Mouse (Mus musculus): ENCODE results near the gene Tamm41. TPM values are rescaled to one million over a fixed set of nuclear protein-coding genes. Genes with fewer than 3 reads are reported as not detected.

Gene Tamm41
- polyA plus RNA-seq (2014; fragmentation: Nextera tagmentation; extraction: Ambion mirVana) = 71.2 and 76.9 TPM in 2 replicates

DNA sequence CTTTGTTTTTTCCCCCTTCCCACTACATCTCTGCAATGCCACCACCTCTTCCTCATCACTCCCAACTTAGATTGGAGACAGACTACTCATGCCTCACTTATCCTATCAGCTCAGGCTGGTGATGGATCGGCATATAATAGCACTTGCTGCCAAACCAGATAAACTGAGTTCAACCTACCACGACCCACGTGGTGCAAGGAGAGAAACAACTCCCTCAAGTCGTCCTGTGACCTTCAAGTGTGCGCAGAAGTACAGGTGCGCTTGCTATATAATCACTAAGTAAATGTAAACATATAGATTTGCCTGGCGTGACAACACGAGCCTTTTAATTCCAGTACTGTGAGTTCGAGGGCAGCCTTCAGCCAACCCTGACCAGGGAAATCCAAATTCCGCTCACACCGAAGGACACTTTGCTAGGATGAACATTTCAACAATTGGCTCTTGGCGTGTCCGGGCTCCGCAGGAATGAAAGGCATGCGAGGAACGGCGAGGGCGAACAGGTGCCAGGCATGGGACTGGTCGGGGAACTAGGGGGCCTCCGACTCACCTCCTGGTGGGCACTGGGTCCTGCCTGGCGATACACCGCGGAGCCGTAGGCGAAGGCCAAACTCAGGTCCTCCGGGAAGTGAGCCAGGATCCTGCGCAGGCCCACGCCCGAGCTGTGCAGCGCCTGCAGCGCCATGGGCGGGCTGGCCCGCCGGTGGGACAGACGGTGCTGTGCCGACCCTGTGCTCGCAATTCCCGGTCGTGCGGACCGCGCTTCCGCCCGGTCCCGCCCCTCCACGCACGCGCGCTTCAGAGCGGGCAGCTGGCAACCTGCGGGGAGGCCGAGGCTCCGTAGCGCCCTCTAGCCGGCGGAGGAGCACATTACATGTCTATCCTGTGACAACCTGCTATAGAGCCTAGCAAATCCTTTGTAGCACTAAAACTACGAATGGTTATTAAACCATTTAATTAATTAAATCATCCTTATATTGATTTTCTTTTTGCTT is at the start of gene Tamm41:
Tamm41 (minus strand) TSS at position 774 of the 992 bp plus-strand sequence.
- H3K9me3 ChIP-seq (ENCODE audit: control insufficient read depth, low read length) = no peaks in the 10 kb centered on the region
- H3K27me3 ChIP-seq (ENCODE audit: control insufficient read depth, insufficient read depth, low read length) = no peaks in the 10 kb centered on the region
- H3K36me3 ChIP-seq (ENCODE audit: control insufficient read depth, insufficient read depth, low read length) = peaks cover 13% of the 10 kb centered on the region
- peaks cover 7% of the 10 kb centered on the region for H3K4me1 ChIP-seq (ENCODE audit: control insufficient read depth, insufficient read depth, low read length)
- WGBS = 1% methylated on average over 57 of the region's 57 CpGs
- H3K4me3 ChIP-seq (ENCODE audit: low read depth, low read length) = peak within 1 kb of the TSS; percentile 82
- peak within 1 kb of the TSS; percentile 72 for H3K4me2 ChIP-seq
- H3K9ac ChIP-seq (ENCODE audit: low read length) = peak within 1 kb of the TSS; percentile 82
- no peak within 1 kb of the TSS for H3K27ac ChIP-seq (ENCODE audit: low read depth, low read length)
- DNase-seq (ENCODE audit: low spot score, missing footprints) (peak; percentile 99), ATAC-seq (ENCODE audit: low FRiP score) (peak; percentile 97)

DNA sequence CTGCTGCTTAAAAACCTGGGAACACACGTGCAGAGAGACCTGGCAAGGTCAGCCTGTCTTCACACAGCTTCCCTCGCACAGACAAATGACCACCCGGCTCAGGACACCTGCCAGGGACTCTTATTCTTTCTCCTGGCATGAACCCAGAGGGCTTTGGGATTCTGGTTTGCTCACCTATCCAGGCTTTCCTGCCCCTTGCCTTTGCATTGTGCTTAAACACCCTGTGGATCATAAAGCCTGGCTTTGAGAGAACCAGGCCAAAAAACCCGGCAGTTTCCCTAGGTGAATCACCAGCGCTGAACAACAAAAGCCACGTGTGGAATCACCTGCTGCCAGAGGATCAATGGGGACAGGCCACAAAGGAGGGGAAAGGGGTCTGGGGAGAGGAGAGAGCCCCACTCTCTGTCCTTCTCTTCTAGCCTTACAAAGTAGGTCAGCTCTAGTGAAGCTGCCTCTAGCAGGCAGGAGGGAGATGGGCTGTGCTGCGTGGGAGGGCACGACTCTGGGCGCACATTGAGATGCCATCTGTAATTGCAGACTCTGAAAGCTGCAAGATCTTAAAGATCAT is 47.7 kb upstream of the Tamm41 start:
- Histone ChIP-seq H3K27me3 (ENCODE audit: control insufficient read depth, insufficient read depth, low read length) (no peaks in the 10 kb centered on the region), H3K4me2 (no peak overlapping the region), H3K9me3 (ENCODE audit: control insufficient read depth, low read length) (no peaks in the 10 kb centered on the region), H3K9ac (ENCODE audit: low read length) (no peak overlapping the region), H3K27ac (ENCODE audit: low read depth, low read length) (no peak overlapping the region), H3K4me1 (ENCODE audit: control insufficient read depth, insufficient read depth, low read length) (no peaks in the 10 kb centered on the region), H3K4me3 (ENCODE audit: low read depth, low read length) (no peak overlapping the region), H3K36me3 (ENCODE audit: control insufficient read depth, insufficient read depth, low read length) (no peaks in the 10 kb centered on the region)
- ATAC-seq (ENCODE audit: low FRiP score) = no peak
- no peak for DNase-seq (ENCODE audit: low spot score, missing footprints)
- 55% methylated on average over 9 of the region's 9 CpGs for WGBS

DNA sequence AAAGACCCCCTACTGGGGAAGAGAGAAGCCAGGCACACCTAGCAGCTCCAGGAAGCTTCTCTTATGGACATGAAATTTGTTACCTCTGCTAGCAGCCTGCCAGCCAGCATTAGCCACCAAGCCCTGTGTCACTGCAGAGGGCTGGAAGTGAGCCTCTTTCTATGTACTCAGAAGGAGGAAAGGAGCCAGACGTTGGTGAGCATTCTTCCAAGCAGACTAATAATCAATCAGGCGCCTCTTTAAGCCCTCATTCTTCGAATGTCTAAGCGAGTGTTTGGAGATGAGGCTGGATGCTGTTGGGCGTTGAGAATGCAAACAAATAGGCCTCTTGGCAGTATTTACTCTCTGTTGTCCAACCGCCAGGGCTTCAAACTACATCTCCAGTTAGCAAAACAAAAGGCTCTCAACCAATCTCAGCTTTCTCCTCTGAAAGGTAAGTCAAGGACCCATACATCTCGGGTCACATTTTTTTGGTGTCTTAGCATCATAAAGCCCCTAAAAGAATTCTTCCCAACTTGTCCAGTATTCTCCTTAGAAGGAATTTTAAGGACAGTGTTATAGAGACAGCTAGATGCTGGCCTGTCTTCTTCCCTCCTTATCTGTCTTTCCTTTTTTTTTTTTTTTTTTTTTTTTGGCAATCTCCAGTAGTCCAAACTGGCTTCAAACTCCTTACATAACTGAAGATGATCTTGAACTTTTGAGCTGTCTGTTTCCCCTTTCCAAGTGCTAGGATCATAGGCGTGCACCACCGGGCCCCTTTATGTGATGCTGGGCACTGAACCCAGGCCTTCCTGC is 39.3 kb upstream of the Tamm41 start:
- no peaks in the 10 kb centered on the region for H3K27me3 ChIP-seq (ENCODE audit: control insufficient read depth, insufficient read depth, low read length)
- no peak overlapping the region for H3K4me3 ChIP-seq (ENCODE audit: low read depth, low read length)
- WGBS = 54% methylated on average over 9 of the region's 9 CpGs
- H3K36me3 ChIP-seq (ENCODE audit: control insufficient read depth, insufficient read depth, low read length) = no peaks in the 10 kb centered on the region
- no peak overlapping the region for H3K9ac ChIP-seq (ENCODE audit: low read length)
- DNase-seq (ENCODE audit: low spot score, missing footprints) = no peak
- no peak for ATAC-seq (ENCODE audit: low FRiP score)
- H3K9me3 ChIP-seq (ENCODE audit: control insufficient read depth, low read length) = no peaks in the 10 kb centered on the region
- H3K27ac ChIP-seq (ENCODE audit: low read depth, low read length) = no peak overlapping the region
- H3K4me1 ChIP-seq (ENCODE audit: control insufficient read depth, insufficient read depth, low read length) = no peaks in the 10 kb centered on the region
- no peak overlapping the region for H3K4me2 ChIP-seq

DNA sequence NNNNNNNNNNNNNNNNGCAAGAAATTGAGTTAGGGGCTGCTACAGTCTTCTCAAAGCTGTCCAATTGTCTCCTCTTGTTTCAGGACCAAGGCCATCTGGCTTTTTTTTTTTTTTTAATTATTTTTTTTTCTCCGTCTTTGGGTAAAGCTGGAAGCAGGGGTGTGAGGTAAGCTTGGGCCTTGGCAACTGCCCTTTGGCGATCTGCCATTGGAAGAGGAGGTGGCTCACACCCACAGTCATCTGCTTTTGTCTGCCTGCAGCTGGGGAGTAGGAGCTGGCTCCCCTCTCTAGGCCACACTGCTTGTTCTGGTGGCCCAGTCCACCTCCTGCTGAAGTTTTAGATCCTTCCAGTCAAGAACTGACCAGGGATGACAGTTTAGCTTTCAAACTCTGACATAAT is 34.3 kb upstream of the Tamm41 start:
- WGBS = 76% methylated on average over 2 of the region's 2 CpGs
- no peaks in the 10 kb centered on the region for H3K27me3 ChIP-seq (ENCODE audit: control insufficient read depth, insufficient read depth, low read length)
- no peak for DNase-seq (ENCODE audit: low spot score, missing footprints)
- ATAC-seq (ENCODE audit: low FRiP score) = no peak
- H3K9me3 ChIP-seq (ENCODE audit: control insufficient read depth, low read length) = no peaks in the 10 kb centered on the region
- H3K9ac ChIP-seq (ENCODE audit: low read length) = no peak overlapping the region
- H3K4me3 ChIP-seq (ENCODE audit: low read depth, low read length) = no peak overlapping the region
- no peak overlapping the region for H3K27ac ChIP-seq (ENCODE audit: low read depth, low read length)
- H3K4me2 ChIP-seq = no peak overlapping the region
- H3K36me3 ChIP-seq (ENCODE audit: control insufficient read depth, insufficient read depth, low read length) = no peaks in the 10 kb centered on the region
- H3K4me1 ChIP-seq (ENCODE audit: control insufficient read depth, insufficient read depth, low read length) = no peaks in the 10 kb centered on the region

DNA sequence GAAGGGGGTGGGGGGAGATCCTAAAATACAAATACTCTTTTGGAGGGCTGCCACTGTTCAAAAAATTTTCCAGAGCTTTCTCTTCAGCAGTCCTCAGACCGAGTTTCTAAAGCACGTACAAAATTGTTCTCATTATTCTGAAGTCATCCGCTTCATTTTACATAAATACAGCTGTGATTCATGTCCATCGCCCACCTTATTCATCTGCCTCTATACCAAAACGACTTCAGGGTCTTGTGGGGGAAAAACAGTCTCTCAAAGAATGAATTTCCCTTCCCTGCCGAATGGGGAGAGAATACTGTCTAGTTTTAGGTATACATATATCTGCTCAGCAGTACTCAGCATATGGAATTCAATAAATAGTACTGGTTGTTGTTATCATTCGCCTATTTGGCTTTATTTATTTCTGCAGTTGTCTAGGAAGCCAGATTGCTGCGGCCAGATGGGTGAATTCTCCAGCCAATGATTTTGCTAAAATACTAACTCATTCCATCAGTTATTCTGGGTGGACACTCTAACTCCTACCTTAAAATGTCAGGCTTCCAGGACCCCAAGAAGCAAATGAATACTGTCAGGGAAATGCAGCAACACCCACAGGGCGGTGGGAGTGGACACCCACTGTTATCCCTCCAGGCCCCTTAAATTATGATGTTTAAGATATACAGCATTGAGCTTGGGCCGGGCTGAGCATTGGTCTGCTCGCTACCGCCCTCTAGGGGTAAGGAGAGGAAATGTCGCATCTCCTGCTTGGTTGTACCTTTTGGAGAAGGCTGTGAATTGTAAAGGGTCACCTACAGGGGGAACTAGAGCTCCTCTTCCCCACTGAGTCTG is 27.9 kb upstream of the Tamm41 start:
- no peak overlapping the region for H3K4me3 ChIP-seq (ENCODE audit: low read depth, low read length)
- H3K9ac ChIP-seq (ENCODE audit: low read length) = no peak overlapping the region
- no peaks in the 10 kb centered on the region for H3K27me3 ChIP-seq (ENCODE audit: control insufficient read depth, insufficient read depth, low read length)
- 44% methylated on average over 13 of the region's 13 CpGs for WGBS
- H3K27ac ChIP-seq (ENCODE audit: low read depth, low read length) = no peak overlapping the region
- no peaks in the 10 kb centered on the region for H3K4me1 ChIP-seq (ENCODE audit: control insufficient read depth, insufficient read depth, low read length)
- no peaks in the 10 kb centered on the region for H3K9me3 ChIP-seq (ENCODE audit: control insufficient read depth, low read length)
- no peak for ATAC-seq (ENCODE audit: low FRiP score)
- H3K36me3 ChIP-seq (ENCODE audit: control insufficient read depth, insufficient read depth, low read length) = no peaks in the 10 kb centered on the region
- DNase-seq (ENCODE audit: low spot score, missing footprints) = peak; percentile 92
- no peak overlapping the region for H3K4me2 ChIP-seq

DNA sequence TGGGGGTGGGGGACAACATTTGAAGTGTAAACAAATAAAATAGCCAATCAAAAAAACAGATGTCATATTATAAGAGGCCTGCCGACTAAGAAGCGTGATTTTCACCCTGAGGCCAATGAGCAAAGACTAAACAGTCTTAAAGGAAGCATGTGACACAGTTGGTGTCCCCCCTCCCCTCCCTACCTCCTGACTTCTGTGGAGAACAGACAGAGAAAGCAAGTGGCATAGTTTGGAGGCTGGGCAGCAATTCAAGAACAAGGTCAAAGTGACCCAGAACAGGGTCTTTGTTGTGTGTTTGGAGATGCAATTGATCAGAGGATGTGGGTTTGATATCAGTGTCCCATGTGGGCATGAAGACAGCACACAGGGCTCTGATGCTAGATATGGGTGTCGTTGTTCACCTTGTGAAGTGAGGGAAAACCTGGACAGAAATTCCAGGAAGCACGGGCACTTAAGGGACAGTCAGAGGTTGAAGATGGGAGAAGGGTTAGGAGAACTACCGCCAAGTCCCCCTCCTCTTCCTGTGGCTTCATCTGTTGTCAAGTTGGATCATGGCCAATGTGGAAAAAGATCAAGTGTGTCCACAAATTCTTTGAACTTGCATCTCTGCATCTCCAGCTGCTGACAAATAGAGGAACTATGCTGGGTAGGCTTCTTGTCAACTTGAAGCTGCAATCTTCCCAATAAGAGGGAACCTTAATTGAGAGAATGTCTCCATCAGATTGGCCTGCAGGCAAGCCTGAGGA is 25.1 kb upstream of the Tamm41 start:
- ATAC-seq (ENCODE audit: low FRiP score) = no peak
- Histone ChIP-seq H3K4me3 (ENCODE audit: low read depth, low read length) (no peak overlapping the region), H3K27ac (ENCODE audit: low read depth, low read length) (no peak overlapping the region), H3K9me3 (ENCODE audit: control insufficient read depth, low read length) (no peaks in the 10 kb centered on the region), H3K27me3 (ENCODE audit: control insufficient read depth, insufficient read depth, low read length) (no peaks in the 10 kb centered on the region), H3K9ac (ENCODE audit: low read length) (no peak overlapping the region), H3K36me3 (ENCODE audit: control insufficient read depth, insufficient read depth, low read length) (no peaks in the 10 kb centered on the region), H3K4me1 (ENCODE audit: control insufficient read depth, insufficient read depth, low read length) (no peaks in the 10 kb centered on the region), H3K4me2 (no peak overlapping the region)
- DNase-seq (ENCODE audit: low spot score, missing footprints) = no peak
- WGBS = 85% methylated on average over 5 of the region's 5 CpGs

DNA sequence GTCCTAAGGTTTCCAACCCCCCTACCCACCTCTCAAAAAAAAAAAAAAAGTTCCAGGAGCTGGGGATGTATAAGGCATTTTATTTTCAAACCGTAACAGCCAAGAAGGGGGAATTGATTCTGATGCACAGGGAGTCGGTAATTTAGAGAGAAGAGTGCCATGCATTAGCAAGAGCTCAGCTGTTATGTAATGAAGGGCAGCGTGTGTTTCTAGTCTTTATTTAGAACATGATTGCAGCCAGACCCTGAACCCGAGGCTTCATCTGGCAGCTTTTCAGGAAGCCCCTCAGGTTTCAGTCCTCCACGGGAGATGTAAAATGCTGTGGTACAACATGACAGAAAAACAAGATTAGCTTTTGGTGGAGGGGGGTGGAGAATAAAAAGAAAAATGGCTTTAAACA is 21.6 kb upstream of the Tamm41 start:
- H3K9ac ChIP-seq (ENCODE audit: low read length) = no peak overlapping the region
- no peak overlapping the region for H3K4me2 ChIP-seq
- DNase-seq (ENCODE audit: low spot score, missing footprints) = no peak
- H3K27ac ChIP-seq (ENCODE audit: low read depth, low read length) = no peak overlapping the region
- 77% methylated on average over 5 of the region's 5 CpGs for WGBS
- H3K4me3 ChIP-seq (ENCODE audit: low read depth, low read length) = no peak overlapping the region
- H3K4me1 ChIP-seq (ENCODE audit: control insufficient read depth, insufficient read depth, low read length) = no peaks in the 10 kb centered on the region
- no peaks in the 10 kb centered on the region for H3K27me3 ChIP-seq (ENCODE audit: control insufficient read depth, insufficient read depth, low read length)
- no peaks in the 10 kb centered on the region for H3K9me3 ChIP-seq (ENCODE audit: control insufficient read depth, low read length)
- no peak for ATAC-seq (ENCODE audit: low FRiP score)
- H3K36me3 ChIP-seq (ENCODE audit: control insufficient read depth, insufficient read depth, low read length) = no peaks in the 10 kb centered on the region

DNA sequence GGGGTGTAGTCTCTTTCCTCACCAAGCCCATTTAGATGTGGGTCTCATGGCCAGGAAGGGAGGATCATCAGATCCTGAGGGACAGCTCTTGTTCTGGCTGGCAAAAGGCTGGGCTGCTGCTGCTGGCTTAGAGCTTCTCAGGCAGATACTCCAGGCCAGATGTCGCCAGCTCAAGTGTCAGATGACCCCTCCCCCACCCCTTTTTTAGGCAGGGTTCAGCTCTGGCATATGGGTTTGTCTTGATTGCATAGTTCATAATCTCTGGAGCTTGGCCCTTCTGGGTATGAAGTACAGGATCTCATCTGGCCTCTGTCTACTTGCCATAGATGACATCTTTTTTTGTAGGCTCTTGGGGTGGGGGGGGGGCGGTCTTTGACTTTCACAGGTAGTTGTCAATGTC is 19.0 kb upstream of the Tamm41 start:
- DNase-seq (ENCODE audit: low spot score, missing footprints) (no peak), ATAC-seq (ENCODE audit: low FRiP score) (no peak)
- 52% methylated on average over 2 of the region's 2 CpGs for WGBS
- Histone ChIP-seq H3K27ac (ENCODE audit: low read depth, low read length) (no peak overlapping the region), H3K4me1 (ENCODE audit: control insufficient read depth, insufficient read depth, low read length) (no peaks in the 10 kb centered on the region), H3K27me3 (ENCODE audit: control insufficient read depth, insufficient read depth, low read length) (no peaks in the 10 kb centered on the region), H3K9me3 (ENCODE audit: control insufficient read depth, low read length) (no peaks in the 10 kb centered on the region), H3K36me3 (ENCODE audit: control insufficient read depth, insufficient read depth, low read length) (no peaks in the 10 kb centered on the region), H3K4me2 (no peak overlapping the region), H3K9ac (ENCODE audit: low read length) (no peak overlapping the region), H3K4me3 (ENCODE audit: low read depth, low read length) (no peak overlapping the region)
